Mouse (Mus musculus) bone marrow, adult 2 months (tissue): ENCODE measurements around the gene Cacna1c.

Source experiments
- CTCF ChIP-seq: fragments of 200-500 bp; IDR thresholded peaks from 2 replicates; pipeline ENCODE4 v1.5.1; 2011; ENCODE audit warnings: low read length, control low read depth; ENCODE audit not compliant: control insufficient read depth, insufficient read depth
- POLR2A ChIP-seq: fragments of 200-500 bp; IDR thresholded peaks from 2 replicates; pipeline ENCODE4 v1.6.1; 2011; ENCODE audit warnings: low read depth, mild to moderate bottlenecking, control low read depth, low read length, borderline replicate concordance; ENCODE audit not compliant: control insufficient read depth

GRCm38 (mm10) chr6:118767698-118768097, 428.5 kb downstream of the Cacna1c start:
- no peak for TF ChIP-seq CTCF
- TF ChIP-seq POLR2A = no peak
